Mouse (Mus musculus): Measurements from ENCODE around the gene Nle1. TPM values are rescaled to one million over a fixed set of nuclear protein-coding genes. Genes with fewer than 3 reads are reported as not detected.

The Nle1 gene
- polyA plus RNA-seq, 1 experiment from 2014 or later, result 28.5 TPM

- Histone ChIP-seq H3K4me1 (ENCODE audit: control insufficient read depth, insufficient read depth, low read length) (peaks cover 8% of the 10 kb centered on the region), H3K27me3 (ENCODE audit: control insufficient read depth, insufficient read depth, low read length) (no peaks in the 10 kb centered on the region), H3K4me3 (replicated peaks; ENCODE audit: low read length) (no peak overlapping the region), H3K36me3 (ENCODE audit: control insufficient read depth, insufficient read depth, low read length) (no peaks in the 10 kb centered on the region), H3K27ac (ENCODE audit: low read length) (no peak overlapping the region), H3K9me3 (replicated peaks; ENCODE audit: control insufficient read depth, low read length) (no peaks in the 10 kb centered on the region), H3K9ac (ENCODE audit: low read length) (no peak overlapping the region), H3K4me2 (ENCODE audit: low read depth, low read length) (no peak overlapping the region)
- no peak for ATAC-seq (ENCODE audit: insufficient read depth, low FRiP score)
- 85% methylated on average over 6 of the region's 6 CpGs for WGBS
Observed at GRCm38 (mm10) chr11:82854111-82854510, 54.1 kb downstream of the Nle1 start.

- Histone ChIP-seq H3K9ac (ENCODE audit: low read length) (no peak overlapping the region), H3K36me3 (ENCODE audit: control insufficient read depth, insufficient read depth, low read length) (no peaks in the 10 kb centered on the region), H3K4me2 (ENCODE audit: low read depth, low read length) (no peak overlapping the region), H3K27ac (ENCODE audit: low read length) (no peak overlapping the region), H3K4me1 (ENCODE audit: control insufficient read depth, insufficient read depth, low read length) (peaks cover 6% of the 10 kb centered on the region), H3K27me3 (ENCODE audit: control insufficient read depth, insufficient read depth, low read length) (no peaks in the 10 kb centered on the region), H3K4me3 (replicated peaks; ENCODE audit: low read length) (no peak overlapping the region), H3K9me3 (replicated peaks; ENCODE audit: control insufficient read depth, low read length) (no peaks in the 10 kb centered on the region)
- no peak for ATAC-seq (ENCODE audit: insufficient read depth, low FRiP score)
- WGBS, result 82% methylated on average over 7 of the region's 7 CpGs
Observed at GRCm38 (mm10) chr11:82852958-82853357, 55.3 kb downstream of the Nle1 start.

- Histone ChIP-seq H3K4me1 (ENCODE audit: control insufficient read depth, insufficient read depth, low read length) (peaks cover 6% of the 10 kb centered on the region), H3K4me3 (replicated peaks; ENCODE audit: low read length) (no peak overlapping the region), H3K9ac (ENCODE audit: low read length) (no peak overlapping the region), H3K27me3 (ENCODE audit: control insufficient read depth, insufficient read depth, low read length) (no peaks in the 10 kb centered on the region), H3K9me3 (replicated peaks; ENCODE audit: control insufficient read depth, low read length) (no peaks in the 10 kb centered on the region), H3K4me2 (ENCODE audit: low read depth, low read length) (no peak overlapping the region), H3K27ac (ENCODE audit: low read length) (no peak overlapping the region), H3K36me3 (ENCODE audit: control insufficient read depth, insufficient read depth, low read length) (no peaks in the 10 kb centered on the region)
- 82% methylated on average over 10 of the region's 10 CpGs for WGBS
- no peak for ATAC-seq (ENCODE audit: insufficient read depth, low FRiP score)
Observed at GRCm38 (mm10) chr11:82852540-82852939, 55.7 kb downstream of the Nle1 start.

GRCm38 (mm10) chr11:82852115-82852514 lies 56.1 kb downstream of the Nle1 start:
- Histone ChIP-seq H3K4me1 (ENCODE audit: control insufficient read depth, insufficient read depth, low read length) (peaks cover 6% of the 10 kb centered on the region), H3K4me2 (ENCODE audit: low read depth, low read length) (no peak overlapping the region), H3K27me3 (ENCODE audit: control insufficient read depth, insufficient read depth, low read length) (no peaks in the 10 kb centered on the region), H3K4me3 (replicated peaks; ENCODE audit: low read length) (no peak overlapping the region), H3K36me3 (ENCODE audit: control insufficient read depth, insufficient read depth, low read length) (no peaks in the 10 kb centered on the region), H3K9ac (ENCODE audit: low read length) (no peak overlapping the region), H3K27ac (ENCODE audit: low read length) (no peak overlapping the region), H3K9me3 (replicated peaks; ENCODE audit: control insufficient read depth, low read length) (no peaks in the 10 kb centered on the region)
- 83% methylated on average over 11 of the region's 11 CpGs for WGBS
- ATAC-seq (ENCODE audit: insufficient read depth, low FRiP score), result no peak

Other genes starting within 250 kb of the Nle1 start
- gene Cct6b, start 144.1 kb downstream of the Nle1 start, polyA plus RNA-seq (2015; fragmentation: Nextera tagmentation; extraction: Ambion mirVana), result 0.16 and 0.23 TPM in 2 replicates
- gene Zfp830, start 144.1 kb downstream of the Nle1 start, polyA plus RNA-seq (2015; fragmentation: Nextera tagmentation; extraction: Ambion mirVana), result 35.4 and 36.1 TPM in 2 replicates
- gene Lig3, start 127.3 kb downstream of the Nle1 start, polyA plus RNA-seq (2015; fragmentation: Nextera tagmentation; extraction: Ambion mirVana), result 27.3 and 30.7 TPM in 2 replicates
- gene Rffl, start 37.2 kb downstream of the Nle1 start, polyA plus RNA-seq (2015; fragmentation: Nextera tagmentation; extraction: Ambion mirVana), result 21.9 and 23.8 TPM in 2 replicates
- 12.5 and 12.8 TPM in 2 replicates for gene Rad51d, start 17.8 kb downstream of the Nle1 start, polyA plus RNA-seq (2015; fragmentation: Nextera tagmentation; extraction: Ambion mirVana)
- gene Fndc8, start 16.3 kb downstream of the Nle1 start, polyA plus RNA-seq (2015; fragmentation: Nextera tagmentation; extraction: Ambion mirVana), result 0.22 TPM in 1 of 2 replicates, not detected in the other
- gene Unc45b, start 2.1 kb upstream of the Nle1 start, polyA plus RNA-seq (2015; fragmentation: Nextera tagmentation; extraction: Ambion mirVana), result 1.3 and 10.6 TPM in 2 replicates
- gene Slfn5, start 42.9 kb upstream of the Nle1 start, polyA plus RNA-seq (2015; fragmentation: Nextera tagmentation; extraction: Ambion mirVana), result 1.9 and 2.3 TPM in 2 replicates
- gene Slfn9, start 83.4 kb upstream of the Nle1 start, polyA plus RNA-seq (2015; fragmentation: Nextera tagmentation; extraction: Ambion mirVana), result 21.2 and 21.3 TPM in 2 replicates
- gene Slfn8, start 112.4 kb upstream of the Nle1 start, polyA plus RNA-seq (2015; fragmentation: Nextera tagmentation; extraction: Ambion mirVana), result 0.81 and 0.85 TPM in 2 replicates
- 9.3 and 9.5 TPM in 2 replicates for gene Slfn2, start 156.7 kb upstream of the Nle1 start, polyA plus RNA-seq (2015; fragmentation: Nextera tagmentation; extraction: Ambion mirVana)
- gene Slfn1, start 208.4 kb upstream of the Nle1 start, polyA plus RNA-seq (2015; fragmentation: Nextera tagmentation; extraction: Ambion mirVana), result 1.4 and 1.5 TPM in 2 replicates